Mouse (Mus musculus): ENCODE data around the gene Tmem8.

Gene Tmem8

DNA sequence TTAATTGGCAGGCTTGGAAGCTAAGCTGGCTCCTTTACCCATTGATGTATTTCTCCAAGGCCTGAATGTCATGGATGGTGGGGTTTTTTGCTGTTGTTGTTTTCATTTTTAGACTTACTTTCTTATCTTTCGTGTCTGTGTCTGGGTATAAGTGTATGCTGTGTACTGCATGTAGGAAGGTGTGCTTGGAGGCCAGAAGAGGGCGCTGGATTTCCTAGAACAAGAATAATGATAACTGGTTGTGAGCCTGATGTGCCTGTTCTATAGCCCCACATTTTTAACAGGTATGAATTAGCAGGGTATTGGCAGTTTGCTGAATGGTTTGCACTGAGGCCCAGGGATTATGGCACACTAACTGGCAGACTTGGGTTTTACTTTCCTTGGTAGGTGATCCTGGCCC lies 36.0 kb downstream of the Tmem8 start:
- DNase-seq = no peak

DNA sequence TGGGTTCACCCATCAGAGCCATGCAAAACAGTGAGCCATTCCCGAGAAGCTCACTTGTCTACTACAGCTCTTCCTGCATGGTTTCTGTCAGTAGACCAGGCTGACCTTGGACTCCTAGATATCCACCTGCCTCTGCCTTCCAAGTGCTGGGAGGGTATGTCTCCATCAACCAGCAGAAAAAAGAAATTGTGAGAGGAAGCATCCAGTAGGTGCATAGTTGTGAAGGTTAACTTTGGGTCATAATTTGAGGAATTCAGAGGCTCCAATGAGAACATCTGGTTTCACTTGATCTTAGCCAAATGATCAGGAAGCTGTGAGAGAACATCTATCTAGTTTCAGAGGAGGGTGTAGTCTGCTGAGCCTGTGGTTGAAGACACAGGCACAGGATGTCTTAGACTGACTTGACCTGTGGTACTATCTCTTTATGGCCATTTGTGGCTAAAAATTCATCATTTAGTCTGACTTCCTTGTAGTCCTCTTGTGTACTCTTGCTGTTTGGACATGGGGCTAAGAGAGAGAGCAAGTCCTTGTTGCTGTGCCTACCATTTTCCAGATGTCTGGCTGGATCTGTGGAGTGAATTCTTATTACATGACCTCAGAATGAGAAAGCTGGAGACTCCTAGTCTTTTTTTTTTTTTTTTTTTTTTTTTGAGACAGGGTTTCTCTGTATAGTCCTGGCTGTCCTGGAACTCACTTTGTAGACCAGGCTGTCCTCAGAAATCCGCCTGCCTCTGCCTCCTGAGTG lies 39.0 kb downstream of the Tmem8 start:
- DNase-seq = no peak

DNA sequence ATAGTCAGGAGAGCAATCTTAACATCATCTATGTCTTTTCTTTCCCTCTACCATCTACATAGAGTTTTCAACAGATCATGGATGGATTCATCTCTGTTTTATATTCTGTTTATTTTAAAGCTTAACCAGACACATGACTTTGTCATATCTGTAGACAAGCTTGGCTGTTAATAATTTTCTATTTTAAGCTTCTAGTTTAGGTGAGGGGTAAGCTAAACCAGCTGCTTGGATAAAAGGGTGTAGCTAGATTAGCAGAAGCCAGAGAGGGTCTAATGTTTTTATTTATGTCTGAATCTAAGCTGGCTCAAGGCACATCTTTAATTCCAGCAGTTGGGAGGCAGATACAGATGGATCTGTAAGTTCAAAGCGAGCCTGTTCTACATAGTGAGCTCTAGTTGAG lies 49.6 kb downstream of the Tmem8 start:
- no peak for DNase-seq

DNA sequence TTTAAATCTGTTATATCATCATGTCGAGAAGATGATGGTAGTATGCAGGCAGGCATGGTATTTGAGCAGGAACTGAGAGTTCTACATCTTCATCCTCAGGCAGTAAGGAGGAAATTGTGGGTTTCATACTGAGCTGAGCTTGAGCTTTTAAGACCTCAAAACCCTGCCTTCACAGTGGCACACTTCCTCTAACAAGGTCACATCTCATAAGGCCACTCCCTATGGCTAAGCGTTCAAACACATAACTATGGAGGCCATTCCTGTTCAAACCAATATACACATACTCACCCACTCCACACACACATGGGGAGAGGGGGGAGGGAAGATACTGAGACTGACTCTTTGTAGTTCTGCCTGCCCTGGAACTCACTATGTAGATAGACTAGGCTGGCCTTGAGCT lies 54.9 kb downstream of the Tmem8 start:
- no peak for DNase-seq
